Mouse (Mus musculus) brain, embryonic 14.5 days (tissue): ENCODE results near the gene Ptgis.

Experiments
- CTCF ChIP-seq: fragments of 200-500 bp; IDR thresholded peaks from 2 replicates; pipeline ENCODE4 v1.5.1; 2012; ENCODE audit warnings: inconsistent platforms, mild to moderate bottlenecking, moderate library complexity, borderline replicate concordance; ENCODE audit not compliant: insufficient read depth, insufficient read length; ENCODE audit errors: extremely low read depth
- POLR2A ChIP-seq: fragments of 200-500 bp; IDR thresholded peaks from 2 replicates; pipeline ENCODE4 v1.6.1; 2012; ENCODE audit warnings: mild to moderate bottlenecking, inconsistent platforms, borderline replicate concordance; ENCODE audit not compliant: poor library complexity, insufficient read depth, insufficient read length, severe bottlenecking; ENCODE audit errors: extremely low read depth

DNA sequence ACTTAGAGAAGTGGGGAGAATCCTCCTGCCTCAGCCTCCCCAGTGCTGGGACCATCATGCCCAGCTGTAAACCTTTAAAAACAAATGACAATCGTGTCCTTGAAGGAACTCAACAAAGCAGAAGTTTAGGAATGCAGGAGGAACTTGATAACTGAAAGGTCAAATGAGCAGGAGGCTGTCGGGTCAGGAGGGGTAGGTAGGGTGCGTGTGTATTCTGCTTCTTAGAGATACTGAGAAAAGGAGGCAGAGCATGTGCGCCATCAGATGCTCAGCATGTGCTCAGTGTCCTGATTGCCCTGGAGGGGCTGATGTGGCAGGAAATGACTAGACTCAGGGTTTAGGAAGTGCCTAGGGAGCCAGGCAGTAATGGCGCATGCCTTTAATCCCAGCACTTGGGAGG, 13.1 kb upstream of the Ptgis start:
- no peak for TF ChIP-seq POLR2A
- no peak for TF ChIP-seq CTCF
